Mouse (Mus musculus) liver, adult 2 months (tissue): ENCODE measurements around the gene Anxa5. TPM values are rescaled to one million over a fixed set of nuclear protein-coding genes. Genes with fewer than 3 reads are reported as not detected.

Experiments
- DNase-seq: peaks from one replicate; pipeline ENCODE4 v3.0.0-alpha.2; 2011; ENCODE audit warnings: low read depth, low spot score; ENCODE audit errors: extremely low read depth
- H3K27ac ChIP-seq: fragments of 200-500 bp; replicated peaks from 2 replicates; pipeline ENCODE4 v1.5.1; 2012; ENCODE audit warnings: low read depth, mild to moderate bottlenecking, control low read depth, inconsistent platforms, low read length; ENCODE audit not compliant: insufficient read depth
- H3K27me3 ChIP-seq: fragments of 200-500 bp; 2 replicates; pipeline ENCODE4 v1.6.1; 2012; ENCODE audit warnings: mild to moderate bottlenecking, moderate library complexity, low read length, inconsistent platforms; ENCODE audit not compliant: control insufficient read depth, insufficient read depth
- H3K36me3 ChIP-seq: fragments of 200-500 bp; 2 replicates; pipeline ENCODE4 v1.6.1; 2012; ENCODE audit warnings: low read length, inconsistent platforms; ENCODE audit not compliant: control insufficient read depth, insufficient read depth
- H3K4me1 ChIP-seq: fragments of 200-500 bp; 2 replicates; pipeline ENCODE4 v1.6.1; 2011; ENCODE audit warnings: low read length; ENCODE audit not compliant: control insufficient read depth, insufficient read depth
- H3K4me3 ChIP-seq: fragments of 200-500 bp; 2 replicates; pipeline ENCODE4 v1.5.1; 2011; ENCODE audit warnings: low read depth, mild to moderate bottlenecking, control low read depth, low read length, moderate library complexity; ENCODE audit not compliant: insufficient read depth
- H3K79me2 ChIP-seq: fragments of 200-500 bp; 2 replicates; pipeline ENCODE4 v1.6.1; 2012; ENCODE audit warnings: inconsistent platforms, mild to moderate bottlenecking, low read length, moderate library complexity; ENCODE audit not compliant: control insufficient read depth, insufficient read depth
- H3K9ac ChIP-seq: fragments of 200-500 bp; 2 replicates; pipeline ENCODE4 v1.6.1; 2012; ENCODE audit warnings: low read depth, mild to moderate bottlenecking, control low read depth, inconsistent platforms, low read length
- CTCF ChIP-seq: fragments of 200-500 bp; IDR thresholded peaks from 2 replicates; pipeline ENCODE4 v1.5.1; 2011; ENCODE audit warnings: low read depth, low read length, control low read depth
- POLR2A ChIP-seq: fragments of 200-500 bp; IDR thresholded peaks from 2 replicates; pipeline ENCODE4 v1.6.1; 2011; ENCODE audit warnings: low read length, control low read depth; ENCODE audit not compliant: insufficient read depth; ENCODE audit errors: extremely low read depth
- WGBS: fragments of 180-500 bp; shearing (Covaris S2); methylation state at CpG from one replicate; pipeline ENCODE4 v1.1.7; 2018; 5-methylcytosine and 5-hydroxymethylcytosine counted together
- polyA plus RNA-seq: library from polyadenylated mRNA; depleted of rRNA; stranded (reverse); fragments of >200 nt; gene quantifications from 2 replicates; pipeline ENCODE4 v1.2.3, GENCODE M21; 2012
- total RNA-seq: library from RNA; depleted of rRNA; stranded (reverse); fragments of >200 nt; gene quantifications from 2 replicates; pipeline ENCODE4 v1.2.3, GENCODE M21; 2014

Anxa5 gene
- total and polyA plus RNA-seq, 2 experiments, result 77.4 to 152 TPM

DNA sequence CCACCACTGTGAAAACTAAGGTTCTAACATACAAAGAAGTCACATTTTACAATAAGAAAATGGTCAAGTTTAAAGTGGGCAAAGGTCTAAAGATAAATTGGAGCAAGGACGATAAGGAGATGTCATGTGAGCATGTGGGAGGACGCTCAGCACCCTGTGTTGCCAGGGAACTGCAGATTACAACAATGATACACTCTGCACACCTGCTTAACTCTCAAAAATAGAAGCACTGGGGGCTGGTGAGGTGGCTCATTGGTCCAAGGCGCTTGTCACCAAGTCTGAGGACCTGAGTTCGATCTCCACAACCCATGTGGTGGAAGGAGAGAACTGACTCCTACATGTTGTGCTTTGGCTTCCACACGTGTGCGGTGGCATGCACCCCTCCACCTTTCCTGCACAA, 35.8 kb upstream of the Anxa5 start:
- Histone ChIP-seq H3K36me3 (no peaks in the 10 kb centered on the region), H3K4me3 (no peak overlapping the region), H3K79me2 (no peaks in the 10 kb centered on the region), H3K27me3 (no peaks in the 10 kb centered on the region), H3K4me1 (no peaks in the 10 kb centered on the region), H3K9ac (no peak overlapping the region), H3K27ac (no peak overlapping the region)
- no peak for TF ChIP-seq POLR2A
- DNase-seq, result no peak
- WGBS, result 92% methylated on average over 6 of the region's 6 CpGs

DNA sequence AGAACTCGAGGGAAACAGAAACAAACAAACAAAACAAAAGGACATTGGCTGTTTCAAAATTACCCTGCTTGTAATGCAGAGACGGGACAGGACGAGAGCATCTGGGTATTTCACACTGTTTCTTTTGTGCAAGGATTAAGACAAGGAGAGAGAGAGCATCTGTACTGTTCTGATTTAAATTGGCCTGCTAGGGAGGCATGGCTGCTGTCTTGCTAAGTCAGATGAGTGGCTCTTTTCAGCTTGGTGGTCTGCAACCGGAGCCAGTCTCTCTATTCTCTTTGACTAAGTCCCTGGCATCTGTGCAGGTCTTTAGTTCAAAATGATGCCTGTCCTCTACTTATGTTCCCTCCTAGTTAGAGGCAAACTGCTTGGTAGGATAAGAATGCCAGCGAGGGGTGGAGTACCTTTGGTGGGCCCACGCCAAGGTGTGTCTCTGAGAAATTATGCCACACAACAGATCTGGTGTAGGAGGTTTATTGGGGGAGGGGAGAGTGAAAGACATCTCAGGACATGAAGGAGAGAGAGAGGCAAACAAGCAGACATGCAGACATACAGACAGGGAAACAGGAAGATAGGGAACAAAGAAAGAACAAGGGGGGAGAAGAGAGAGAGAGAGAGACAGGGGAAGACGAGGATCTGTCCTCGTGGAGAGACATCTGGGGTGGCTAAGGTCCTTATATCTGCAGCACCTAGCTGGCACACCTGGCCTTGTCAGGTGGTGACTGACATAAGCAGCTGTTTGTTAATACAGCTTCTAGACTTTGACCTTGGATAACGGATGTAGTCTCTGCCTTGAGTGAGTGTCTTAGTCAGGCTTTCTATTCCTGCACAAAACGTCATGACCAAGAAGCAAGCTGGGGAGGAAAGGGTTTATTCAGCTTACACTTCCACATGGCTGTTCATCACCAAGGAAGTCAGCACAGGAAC, 30.4 kb upstream of the Anxa5 start:
- TF ChIP-seq CTCF, result no peak
- no peak for TF ChIP-seq POLR2A
- H3K4me3 ChIP-seq, result no peak overlapping the region
- no peaks in the 10 kb centered on the region for H3K27me3 ChIP-seq
- H3K9ac ChIP-seq, result no peak overlapping the region
- H3K27ac ChIP-seq, result no peak overlapping the region
- DNase-seq, result no peak
- H3K36me3 ChIP-seq, result no peaks in the 10 kb centered on the region
- WGBS, result 68% methylated on average over 10 of the region's 10 CpGs
- no peaks in the 10 kb centered on the region for H3K79me2 ChIP-seq
- no peaks in the 10 kb centered on the region for H3K4me1 ChIP-seq

DNA sequence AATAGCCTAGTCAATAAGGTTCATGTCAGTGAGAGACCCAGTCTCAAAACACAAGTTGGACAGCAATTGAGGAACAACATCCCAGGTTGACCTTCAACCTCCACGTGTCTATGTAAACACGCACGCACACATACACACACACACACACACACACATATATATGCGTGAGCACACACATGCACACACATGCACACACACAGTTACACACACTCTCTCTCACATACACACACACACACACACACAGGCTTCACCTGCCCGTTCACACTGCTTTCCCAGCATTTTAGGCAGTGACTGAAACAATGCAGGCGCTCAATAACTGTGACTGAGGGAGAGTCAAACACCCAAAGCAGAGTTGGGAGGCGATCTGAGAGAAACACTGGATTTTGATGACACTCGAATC, 29.6 kb upstream of the Anxa5 start:
- Histone ChIP-seq H3K27ac (no peak overlapping the region), H3K4me3 (no peak overlapping the region), H3K4me1 (no peaks in the 10 kb centered on the region), H3K36me3 (no peaks in the 10 kb centered on the region), H3K79me2 (no peaks in the 10 kb centered on the region), H3K9ac (no peak overlapping the region), H3K27me3 (no peaks in the 10 kb centered on the region)
- TF ChIP-seq POLR2A (no peak), CTCF (no peak)
- 78% methylated on average over 8 of the region's 8 CpGs for WGBS
- no peak for DNase-seq

- Histone ChIP-seq H3K79me2 (no peaks in the 10 kb centered on the region), H3K27ac (no peak overlapping the region), H3K4me3 (no peak overlapping the region), H3K27me3 (no peaks in the 10 kb centered on the region), H3K9ac (no peak overlapping the region), H3K4me1 (no peaks in the 10 kb centered on the region), H3K36me3 (no peaks in the 10 kb centered on the region)
- 78% methylated on average over 7 of the region's 7 CpGs for WGBS
- TF ChIP-seq CTCF, result no peak
- no peak for TF ChIP-seq POLR2A
- DNase-seq, result no peak
Observed at GRCm38 (mm10) chr3:36501546-36501945, 25.9 kb upstream of the Anxa5 start.

- no peak overlapping the region for H3K27ac ChIP-seq
- DNase-seq, result no peak
- H3K27me3 ChIP-seq, result no peaks in the 10 kb centered on the region
- no peak overlapping the region for H3K9ac ChIP-seq
- H3K79me2 ChIP-seq, result no peaks in the 10 kb centered on the region
- TF ChIP-seq POLR2A, result no peak
- no peak for TF ChIP-seq CTCF
- 81% methylated on average over 8 of the region's 8 CpGs for WGBS
- H3K4me1 ChIP-seq, result no peaks in the 10 kb centered on the region
- no peak overlapping the region for H3K4me3 ChIP-seq
- H3K36me3 ChIP-seq, result no peaks in the 10 kb centered on the region
Observed at GRCm38 (mm10) chr3:36500976-36501375, 25.3 kb upstream of the Anxa5 start.

GRCm38 (mm10) chr3:36499418-36499817, 23.7 kb upstream of the Anxa5 start:
- TF ChIP-seq CTCF (no peak), POLR2A (no peak)
- H3K4me3 ChIP-seq, result no peak overlapping the region
- H3K27me3 ChIP-seq, result no peaks in the 10 kb centered on the region
- no peak overlapping the region for H3K9ac ChIP-seq
- no peaks in the 10 kb centered on the region for H3K36me3 ChIP-seq
- DNase-seq, result no peak
- H3K4me1 ChIP-seq, result no peaks in the 10 kb centered on the region; the same call in 1 of the 2 replicates
- H3K27ac ChIP-seq, result no peak overlapping the region
- no peaks in the 10 kb centered on the region for H3K79me2 ChIP-seq
- 89% methylated on average over 7 of the region's 7 CpGs for WGBS
